Mouse (Mus musculus) forebrain, embryonic 14.5 days (tissue): ENCODE data around the gene Havcr2. TPM values are rescaled to one million over a fixed set of nuclear protein-coding genes. Genes with fewer than 3 reads are reported as not detected.

Source experiments
- polyA plus RNA-seq: library from polyadenylated mRNA; unstranded; fragments of >200 nt; fragmentation: Nextera tagmentation; extraction: Ambion mirVana; gene quantifications from 2 replicates; pipeline ENCODE4 v1.2.1, GENCODE M21; 2014

The Havcr2 gene
- polyA plus RNA-seq, 1 experiment from 2014 or later: 0.11 TPM

Other genes starting within 250 kb of the Havcr2 start
- gene Fndc9, start 219.4 kb upstream of the Havcr2 start, polyA plus RNA-seq: 5.1 and 5.9 TPM in 2 replicates
- gene Cyfip2, start 142.1 kb upstream of the Havcr2 start, polyA plus RNA-seq: 57.8 and 78.9 TPM in 2 replicates
- 0.07 TPM in 1 of 2 replicates, not detected in the other for gene Itk, start 65.4 kb upstream of the Havcr2 start, polyA plus RNA-seq
- not detected in 2 replicates for gene Fam71b, start 58.4 kb upstream of the Havcr2 start, polyA plus RNA-seq
- gene Med7, start 18.0 kb upstream of the Havcr2 start, polyA plus RNA-seq: 92.3 and 93.0 TPM in 2 replicates
- gene Gm12169, start 69.3 kb downstream of the Havcr2 start, polyA plus RNA-seq: not detected in 2 replicates
- gene BC053393, start 116.6 kb downstream of the Havcr2 start, polyA plus RNA-seq: not detected in 2 replicates
- not detected in 2 replicates for gene Dppa1, start 174.3 kb downstream of the Havcr2 start, polyA plus RNA-seq